Comparison of ENCODE assay signal across 19 mouse cellular contexts in genomic region chr16:10981493-10982070, GRCm38 (mm10).
DNase-seq lines count a peak whose midpoint lies in the region; ATAC-seq and TF ChIP-seq lines count a peak whose summit lies in the region.
"Had no signal": no experiment of that assay in that cellular context is flagged by ENCODE, and none has a peak within 500 bp of the region (broad histone marks: within the 10 kb centered on the region; RNA-seq: fewer than 3 reads in every experiment).

No protein-coding gene starts in this region.

- no peak overlapping the region for H3K4me2 ChIP-seq in kidney, postnatal 0 days (ENCODE audit: low read length)
- no peak overlapping the region for H3K4me2 ChIP-seq in midbrain, embryonic 13.5 days (replicated peaks)
- H3K4me2 ChIP-seq: hindbrain, embryonic 13.5 days; liver, embryonic 15.5 days had no signal

- ATAC-seq in kidney, postnatal 0 days (replicated peaks; ENCODE audit: low FRiP score, low read depth) = no peak
- ATAC-seq in midbrain, embryonic 13.5 days = no peak

- H3K27me3 ChIP-seq in kidney, postnatal 0 days (ENCODE audit: insufficient read depth, low read length) = no peaks in the 10 kb centered on the region
- no peaks in the 10 kb centered on the region for H3K27me3 ChIP-seq in midbrain, embryonic 13.5 days
- H3K27me3 ChIP-seq: hindbrain, embryonic 13.5 days; liver, embryonic 15.5 days had no signal

- H3K9ac ChIP-seq in kidney, postnatal 0 days (ENCODE audit: low read depth, low read length) = no peak overlapping the region
- no peak overlapping the region for H3K9ac ChIP-seq in midbrain, embryonic 13.5 days (replicated peaks)
- H3K9ac ChIP-seq: hindbrain, embryonic 13.5 days; liver, embryonic 15.5 days had no signal

- H3K4me1 ChIP-seq in kidney, postnatal 0 days (replicated peaks; ENCODE audit: insufficient read depth, low read length) = peaks cover 46% of the 10 kb centered on the region
- 0 out of 2 replicates have a peak, but pooled peaks cover 6% of the 10 kb centered on the region for H3K4me1 ChIP-seq in midbrain, embryonic 13.5 days (replicated peaks)

- no peaks in the 10 kb centered on the region for H3K36me3 ChIP-seq in kidney, postnatal 0 days (ENCODE audit: insufficient read depth, low read length)
- H3K36me3 ChIP-seq in midbrain, embryonic 13.5 days = no peaks in the 10 kb centered on the region; the same call in 1 of the 2 replicates
- H3K36me3 ChIP-seq: G1E; hindbrain, embryonic 13.5 days; liver, embryonic 15.5 days had no signal

- peak; percentile 47 to 53 for DNase-seq in adrenal gland, postnatal 36 days
- no peak for DNase-seq in adrenal gland, postnatal 4 days (ENCODE audit: low spot score in 2 of 2)
- DNase-seq in kidney, postnatal 0 days (ENCODE audit: low spot score) = peak; percentile 50
- DNase-seq in kidney, postnatal 4 days = no peak
- peak; percentile 74 for DNase-seq in Muller cell, postnatal 12 days (ENCODE audit: inconsistent ontology term)
- peak; percentile 36 to 57 for DNase-seq in kidney, postnatal 25 days
- DNase-seq in natural killer cell, adult 2 months (ENCODE audit: low spot score in 2 of 2) = no peak
- DNase-seq: cerebellum, adult 11 months; cerebellum, postnatal 36 days; gastrocnemius, postnatal 36 days; layer of hippocampus, postnatal 36 days; left cerebral cortex, postnatal 4 days; right cerebral cortex, adult 18-20 months had no signal

- no peaks in the 10 kb centered on the region for H3K9me3 ChIP-seq in kidney, postnatal 0 days (replicated peaks; ENCODE audit: low read length)
- no peaks in the 10 kb centered on the region for H3K9me3 ChIP-seq in midbrain, embryonic 13.5 days
- H3K9me3 ChIP-seq: embryonic facial prominence, embryonic 10.5 days; G1E; hindbrain, embryonic 13.5 days; liver, embryonic 15.5 days; midbrain, embryonic 10.5 days had no signal

- TF ChIP-seq CTCF in kidney, postnatal 0 days (IDR thresholded peaks at IDR 0.05; ENCODE audit: low read depth) = no peak

- WGBS in kidney, postnatal 0 days = 38% methylated on average over 7 of the region's 7 CpGs
- 79% methylated on average over 7 of the region's 7 CpGs for WGBS in midbrain, embryonic 13.5 days

- no peak overlapping the region for H3K4me3 ChIP-seq in kidney, postnatal 0 days (replicated peaks; ENCODE audit: low read depth, low read length)
- no peak overlapping the region for H3K4me3 ChIP-seq in midbrain, embryonic 13.5 days (replicated peaks)
- H3K4me3 ChIP-seq: embryonic facial prominence, embryonic 10.5 days; hindbrain, embryonic 13.5 days; liver, embryonic 15.5 days; midbrain, embryonic 10.5 days had no signal

- H3K27ac ChIP-seq in kidney, postnatal 0 days = peak overlapping the region; percentile 50; the same call in 1 of the 2 replicates
- no peak overlapping the region for H3K27ac ChIP-seq in midbrain, embryonic 13.5 days
- H3K27ac ChIP-seq: hindbrain, embryonic 13.5 days; liver, embryonic 15.5 days had no signal

Comparison
In these comparisons a context has a peak if more than half of its experiments do, and no peak if none do; other contexts are left out.
1. DNase-seq: peak in adrenal gland, postnatal 36 days (2 of 2), kidney, postnatal 0 days (single experiment), Muller cell, postnatal 12 days (single experiment) and kidney, postnatal 25 days (2 of 2); none in adrenal gland, postnatal 4 days (0 of 2), kidney, postnatal 4 days (0 of 2) and natural killer cell, adult 2 months (0 of 2).